Mouse (Mus musculus): ENCODE measurements at regions not wholly inside any gene's neighbourhood (a gene's known extent, or its start where the extent isn't known, plus 50 kb on each side); places are given as distances from the start of the nearest gene placed in this dataset.

DNA sequence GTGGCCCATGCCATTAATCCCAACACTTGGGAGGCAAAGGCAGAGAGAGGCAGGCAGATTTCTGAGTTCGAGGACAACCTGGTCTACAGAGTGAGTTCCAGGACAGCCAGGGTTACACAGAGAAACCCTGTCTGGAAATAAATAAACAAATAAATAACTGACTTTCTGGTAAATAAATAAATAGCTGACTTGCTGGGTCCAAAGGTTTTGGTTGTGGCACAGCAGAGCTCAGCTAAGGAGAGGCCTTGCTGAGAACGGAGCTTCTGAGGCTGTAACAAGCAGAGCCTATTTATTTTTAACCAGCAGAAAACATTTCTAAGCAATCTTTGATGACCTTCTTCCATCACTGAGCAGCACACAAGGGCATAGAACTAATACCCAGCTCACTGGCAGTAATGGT is 50.3 kb upstream of the Rarb start:
- TF ChIP-seq CTCF (IDR thresholded peaks at IDR 0.05; ENCODE audit: low read depth) (no peak), EP300 (optimal IDR thresholded peaks at IDR 0.05) (no peak)

Data from stomach, postnatal 0 days (tissue).